Mouse (Mus musculus) frontal cortex, postnatal 36 days (tissue): ENCODE results near the gene Mtfr2.

Experiments used
- DNase-seq, 2 experiments: peaks; one replicate each; pipeline ENCODE4 v3.0.0; 2022; ENCODE audit warnings: low spot score in 2 of 2

Mtfr2 gene

DNA sequence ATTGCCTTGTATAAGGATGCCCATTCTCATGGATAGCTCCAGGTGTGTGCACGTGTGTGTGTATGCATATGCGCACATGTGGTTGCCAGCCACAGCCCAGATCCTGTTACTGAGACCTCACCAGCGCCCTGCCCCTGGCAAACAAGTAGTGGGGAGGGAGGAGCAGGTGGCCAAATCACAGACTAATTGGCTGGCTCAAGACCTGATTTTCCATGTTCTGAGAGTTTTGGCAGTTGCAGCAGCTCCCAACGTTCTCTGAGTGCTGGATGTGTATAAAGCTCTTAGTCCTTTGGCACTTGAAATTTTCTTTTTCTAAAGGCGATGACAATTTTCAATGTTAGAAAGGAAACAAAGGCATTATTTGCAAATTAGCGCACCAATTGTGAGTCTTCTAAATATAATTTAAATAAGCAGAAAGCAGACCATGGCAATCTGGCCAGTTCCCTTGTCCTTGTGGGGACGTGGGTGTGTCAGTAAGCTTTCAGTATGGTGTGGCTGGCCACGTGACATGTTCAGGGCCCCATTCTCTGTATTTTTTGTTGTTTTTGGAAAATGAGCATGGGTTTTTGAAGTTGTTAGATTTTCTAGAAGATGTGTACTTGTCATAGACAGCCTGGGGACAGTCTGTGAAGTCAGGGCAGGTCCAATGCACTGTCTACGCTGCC lies 31.6 kb downstream of the Mtfr2 start:
- no peak for DNase-seq

DNA sequence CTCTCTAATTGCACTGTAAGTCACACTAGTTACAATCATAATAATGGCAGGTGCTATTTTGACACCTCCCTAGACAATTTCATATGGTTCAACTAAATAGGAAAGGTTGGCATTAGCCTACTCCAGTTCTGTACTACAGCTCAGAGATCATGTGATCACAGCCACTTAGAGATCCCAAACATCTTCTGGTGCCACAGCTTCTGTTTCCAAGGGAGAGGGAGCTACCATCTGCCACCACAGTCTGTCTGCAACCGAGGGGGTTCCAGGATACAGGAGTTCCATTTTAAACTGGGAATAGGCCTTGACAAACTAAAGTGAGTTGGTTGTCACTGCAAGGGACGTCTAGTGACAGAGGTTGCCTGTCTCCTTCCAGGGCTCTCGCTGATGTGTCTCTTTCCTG lies 33.2 kb downstream of the Mtfr2 start:
- peak; percentile 20 to 64 for DNase-seq

GRCm38 (mm10) chr10:20381352-20381751 lies 33.8 kb downstream of the Mtfr2 start:
- DNase-seq, result no peak

DNA sequence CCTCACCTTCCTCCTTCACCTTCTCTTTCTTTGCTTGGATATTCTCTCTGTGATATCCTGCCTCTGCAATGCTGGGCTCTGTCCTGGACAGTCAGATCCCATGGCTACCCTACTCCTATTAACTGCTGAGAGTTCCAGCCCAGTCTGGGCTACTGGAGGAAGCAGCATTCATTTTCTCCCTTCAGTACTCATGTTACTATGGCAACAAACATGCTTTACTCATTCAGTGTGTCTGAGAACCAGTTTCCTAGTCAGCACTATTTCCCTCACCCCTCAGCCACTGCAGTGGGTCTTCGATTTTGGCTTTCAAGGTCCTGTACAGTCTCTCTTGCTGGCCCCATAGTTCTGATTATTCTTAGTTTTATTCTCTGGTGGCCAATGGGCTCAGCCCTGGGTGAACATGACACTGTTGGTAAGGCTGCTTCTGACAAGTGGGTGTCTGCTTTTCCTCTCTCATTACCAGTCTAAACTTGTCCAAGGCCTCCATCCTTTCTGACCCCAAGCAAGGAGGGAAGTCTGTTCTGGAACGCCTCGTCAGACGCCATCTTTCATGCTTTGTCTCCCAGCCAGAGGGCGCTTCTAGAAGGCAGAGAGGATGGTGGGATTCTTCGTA lies 35.3 kb downstream of the Mtfr2 start:
- no peak for DNase-seq

DNA sequence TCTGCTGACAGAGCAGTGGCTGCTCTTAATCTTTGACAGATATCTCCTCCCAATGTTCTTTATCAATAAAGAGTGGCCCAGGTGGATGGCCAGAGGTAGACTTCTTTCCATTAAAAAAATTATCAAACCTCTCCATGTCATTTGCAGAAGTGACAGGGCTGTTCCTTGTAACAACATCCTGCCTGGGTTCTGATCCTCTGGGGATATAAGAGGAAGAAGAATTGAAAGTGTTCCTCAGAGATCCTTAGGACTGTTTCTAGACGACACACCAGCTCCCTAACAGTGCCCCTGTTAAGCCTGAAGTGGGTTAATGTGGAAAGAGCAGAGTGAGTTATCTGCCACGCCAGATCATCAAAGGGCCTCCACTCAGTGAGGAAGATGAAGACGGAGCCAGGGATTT lies 43.0 kb downstream of the Mtfr2 start:
- DNase-seq, result no peak

- no peak for DNase-seq
These were observed 47.2 kb downstream of the Mtfr2 start for GRCm38 (mm10) chr10:20394815-20395214.

GRCm38 (mm10) chr10:20395778-20396177 lies 48.2 kb downstream of the Mtfr2 start:
- no peak for DNase-seq

DNA sequence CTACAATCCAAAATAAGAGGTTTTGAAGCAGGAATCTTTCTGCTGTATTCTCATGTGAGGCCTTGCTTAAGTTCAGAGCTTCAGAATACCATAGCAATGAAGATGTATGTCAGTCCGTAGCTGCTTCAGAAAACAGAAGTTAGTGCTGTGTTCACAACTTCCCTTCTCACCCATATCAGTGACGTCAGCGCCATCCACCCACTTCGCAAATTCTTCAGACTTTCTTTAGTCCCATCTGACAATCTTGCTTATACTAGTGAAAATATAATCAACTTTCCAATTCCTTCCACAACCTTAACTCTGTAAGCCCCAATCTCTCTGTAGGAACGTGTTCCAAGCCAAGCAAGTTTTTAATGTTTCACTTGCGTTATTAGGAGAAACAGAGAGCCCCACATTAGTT lies 50.7 kb downstream of the Mtfr2 start:
- peak; percentile 20 to 22 for DNase-seq

DNA sequence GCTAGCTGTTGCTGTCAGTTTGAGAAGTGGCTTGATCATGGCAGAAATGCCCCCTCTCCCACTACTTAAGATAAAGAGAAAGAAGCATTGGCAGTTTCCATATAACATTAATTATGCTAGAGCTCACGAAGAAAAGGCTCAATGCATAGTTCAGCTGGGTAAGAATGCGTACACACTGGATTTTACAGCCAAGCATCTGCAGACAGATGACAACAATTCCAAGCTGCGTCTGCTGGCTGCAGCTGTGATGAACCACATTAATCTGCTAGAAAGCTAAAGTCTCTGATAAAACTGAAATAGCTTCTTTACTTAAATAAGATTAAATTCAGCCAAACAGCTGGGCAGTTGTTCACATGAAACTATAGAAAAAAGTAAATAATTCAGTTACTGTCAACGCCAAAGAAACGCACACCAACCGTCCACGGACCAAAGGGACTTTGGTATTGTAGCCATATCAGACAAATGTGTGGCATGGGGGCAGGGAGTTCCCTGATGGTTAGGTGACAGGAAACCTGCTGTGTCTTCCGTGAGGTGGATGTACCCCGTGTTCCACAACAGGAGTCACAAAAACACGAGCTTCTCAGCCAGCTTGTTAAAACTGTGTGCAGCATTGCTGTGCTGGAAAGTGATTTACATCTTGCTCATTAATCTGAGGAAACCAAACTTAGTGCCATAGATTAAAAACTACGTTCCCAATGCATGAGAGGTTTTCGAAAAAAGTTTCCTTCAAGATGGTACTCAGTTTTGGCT lies 51.2 kb downstream of the Mtfr2 start:
- no peak for DNase-seq

DNA sequence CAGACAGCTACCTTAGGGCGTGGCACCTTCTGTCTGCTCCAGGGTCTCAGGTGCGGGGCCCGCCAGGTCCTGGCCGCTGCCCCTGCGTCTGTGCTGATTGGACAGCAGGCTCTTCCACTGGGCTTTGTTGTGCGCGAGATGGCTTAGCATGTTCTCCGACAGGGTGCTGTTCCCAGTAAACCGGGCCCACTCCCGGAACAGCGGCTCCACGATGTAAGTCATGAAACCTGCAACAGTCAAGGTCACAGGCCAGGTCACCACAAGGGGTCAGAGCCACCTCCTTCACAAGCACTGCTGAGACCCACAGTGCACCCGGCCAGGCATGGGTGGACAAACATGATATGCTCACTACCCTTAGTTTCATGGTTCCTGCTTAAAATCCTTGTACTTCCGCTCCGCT lies 52.8 kb downstream of the Mtfr2 start:
- no peak for DNase-seq

- DNase-seq, result no peak
These were observed 55.4 kb downstream of the Mtfr2 start for GRCm38 (mm10) chr10:20402941-20403340.

GRCm38 (mm10) chr10:20405471-20405870 lies 57.9 kb downstream of the Mtfr2 start:
- peak; percentile 26 to 29 for DNase-seq

DNA sequence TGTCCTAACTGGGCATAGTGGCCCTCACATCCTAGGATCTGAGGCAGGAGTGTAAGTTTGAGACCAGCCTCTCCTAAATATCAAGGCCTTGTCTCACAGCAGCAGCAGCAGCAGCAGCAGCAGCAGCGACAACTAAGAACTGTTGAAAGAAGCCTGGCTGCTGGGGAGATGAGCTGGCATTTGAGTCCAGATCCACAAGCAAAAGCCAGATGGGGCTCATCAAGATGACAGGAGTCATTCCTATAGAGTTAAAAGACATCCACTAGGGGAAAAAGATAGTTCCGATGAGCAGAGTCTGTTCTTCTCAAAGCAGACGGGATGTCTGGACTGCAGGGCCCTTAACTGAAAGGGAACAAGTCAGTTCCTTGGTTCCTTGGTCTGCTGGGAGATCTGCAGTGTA lies 60.8 kb downstream of the Mtfr2 start:
- no peak for DNase-seq

DNA sequence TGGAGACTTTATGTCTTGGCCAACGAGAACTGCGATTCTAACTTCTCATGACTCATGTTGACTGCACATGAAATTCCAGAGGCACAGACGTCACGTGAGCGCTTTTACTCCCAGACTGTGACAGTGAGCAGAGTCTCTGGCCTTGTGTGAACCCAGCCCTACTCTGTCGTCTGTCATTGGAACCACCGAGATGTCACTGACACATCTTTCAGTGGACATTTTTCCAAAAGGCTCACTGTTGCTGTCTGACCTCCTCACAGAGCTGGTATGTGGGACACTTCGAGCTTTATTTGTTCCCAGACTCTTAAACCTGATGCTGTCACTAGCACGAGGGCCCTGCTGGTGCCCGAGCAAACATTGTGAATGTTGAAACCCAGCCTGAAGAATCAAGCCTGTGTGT lies 61.6 kb downstream of the Mtfr2 start:
- DNase-seq, result no peak
